Mouse (Mus musculus) ovary, adult 18-20 months (tissue): ENCODE data around the gene Adat2.

Experiments
- DNase-seq: peaks from one replicate; pipeline ENCODE4 v3.0.0; 2022; ENCODE audit warnings: low spot score, mixed read lengths

The Adat2 gene

GRCm38 (mm10) chr10:13552646-13553497, at the start of gene Adat2, which contains the start of gene Pex3:
Gene Adat2, plus strand, starts transcription at chr10:13552894.
Gene Pex3, minus strand, starts transcription at chr10:13553142.
- peak; percentile 77 for DNase-seq

- no peak for DNase-seq
Measured at GRCm38 (mm10) chr10:13521857-13522256, 30.8 kb upstream of the Adat2 start.

GRCm38 (mm10) chr10:13528155-13528554, 24.5 kb upstream of the Adat2 start:
- DNase-seq, result no peak

- DNase-seq, result no peak
Measured at GRCm38 (mm10) chr10:13534751-13535150, 17.9 kb upstream of the Adat2 start.

GRCm38 (mm10) chr10:13536706-13537105, 16.0 kb upstream of the Adat2 start:
- DNase-seq, result no peak

- no peak for DNase-seq
Measured at GRCm38 (mm10) chr10:13539769-13540333, 12.8 kb upstream of the Adat2 start.

- DNase-seq, result no peak
Measured at GRCm38 (mm10) chr10:13541721-13542120, 11.0 kb upstream of the Adat2 start.

- DNase-seq, result no peak
Measured at GRCm38 (mm10) chr10:13553498-13553985, 848 bp downstream of the Adat2 start.

- DNase-seq, result no peak
Measured at GRCm38 (mm10) chr10:13554316-13554715, 1.6 kb downstream of the Adat2 start.

GRCm38 (mm10) chr10:13560014-13560674, 7.5 kb downstream of the Adat2 start:
- no peak for DNase-seq

GRCm38 (mm10) chr10:13564364-13565079, 11.8 kb downstream of the Adat2 start:
- peak; percentile 2 for DNase-seq

GRCm38 (mm10) chr10:13565080-13565448, 12.4 kb downstream of the Adat2 start:
- no peak for DNase-seq

GRCm38 (mm10) chr10:13566393-13566792, 13.7 kb downstream of the Adat2 start:
- no peak for DNase-seq

GRCm38 (mm10) chr10:13569818-13570217, 17.1 kb downstream of the Adat2 start:
- no peak for DNase-seq

GRCm38 (mm10) chr10:13570697-13571538, 18.2 kb downstream of the Adat2 start:
- no peak for DNase-seq

GRCm38 (mm10) chr10:13572003-13572402, 19.3 kb downstream of the Adat2 start:
- DNase-seq, result no peak

GRCm38 (mm10) chr10:13572410-13572809, 19.7 kb downstream of the Adat2 start:
- DNase-seq, result no peak

- no peak for DNase-seq
Measured at GRCm38 (mm10) chr10:13577123-13577522, 24.4 kb downstream of the Adat2 start.

GRCm38 (mm10) chr10:13587914-13588313, 35.2 kb downstream of the Adat2 start:
- DNase-seq, result no peak

GRCm38 (mm10) chr10:13592196-13592595, 39.5 kb downstream of the Adat2 start:
- DNase-seq, result no peak

- no peak for DNase-seq
Measured at GRCm38 (mm10) chr10:13593529-13593928, 40.8 kb downstream of the Adat2 start.
